Mouse (Mus musculus): ENCODE data around the gene Gm49776.

Gm49776 gene

DNA sequence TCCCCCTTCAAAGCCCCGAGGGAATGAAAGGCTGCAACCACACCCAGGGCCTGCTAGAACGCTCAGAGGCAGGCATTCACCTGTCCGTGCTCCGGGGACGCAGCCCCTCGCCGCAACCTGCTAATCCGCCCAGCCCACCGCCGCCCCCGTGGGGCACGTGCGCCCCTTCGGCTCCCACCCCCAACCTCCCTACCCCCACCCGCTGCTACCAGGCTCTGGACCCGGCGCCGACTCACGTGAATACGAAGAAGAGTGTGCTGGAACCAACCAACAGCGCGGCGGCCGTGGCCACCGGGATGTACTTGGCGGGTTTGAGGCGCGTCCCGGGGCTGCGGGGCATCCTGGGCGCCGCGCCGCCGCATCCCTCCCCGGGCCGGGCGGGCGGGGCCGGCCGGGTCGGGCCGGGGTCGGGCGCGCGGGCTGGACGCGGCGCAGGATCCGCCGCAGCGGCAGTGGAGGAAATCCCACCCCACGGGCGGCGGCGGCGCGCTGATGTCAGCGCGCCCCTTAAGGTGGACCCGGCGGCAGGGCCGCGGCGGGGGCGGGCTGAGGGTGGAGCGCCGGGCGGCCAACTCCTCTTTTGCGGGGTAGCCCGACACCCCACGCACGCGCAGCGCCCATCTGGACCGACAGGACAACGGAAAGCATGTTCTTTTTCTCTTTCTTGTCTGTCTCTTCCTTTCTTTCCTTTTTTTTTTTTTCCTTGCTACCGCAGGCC, 23.3 kb downstream of the Gm49776 start, which contains the start of gene Zdhhc8:
TSS of gene Zdhhc8 (minus strand) at position 466 of the 718 bp plus-strand sequence.
- DNase-seq (ENCODE audit: low spot score), result peak; percentile 86

DNA sequence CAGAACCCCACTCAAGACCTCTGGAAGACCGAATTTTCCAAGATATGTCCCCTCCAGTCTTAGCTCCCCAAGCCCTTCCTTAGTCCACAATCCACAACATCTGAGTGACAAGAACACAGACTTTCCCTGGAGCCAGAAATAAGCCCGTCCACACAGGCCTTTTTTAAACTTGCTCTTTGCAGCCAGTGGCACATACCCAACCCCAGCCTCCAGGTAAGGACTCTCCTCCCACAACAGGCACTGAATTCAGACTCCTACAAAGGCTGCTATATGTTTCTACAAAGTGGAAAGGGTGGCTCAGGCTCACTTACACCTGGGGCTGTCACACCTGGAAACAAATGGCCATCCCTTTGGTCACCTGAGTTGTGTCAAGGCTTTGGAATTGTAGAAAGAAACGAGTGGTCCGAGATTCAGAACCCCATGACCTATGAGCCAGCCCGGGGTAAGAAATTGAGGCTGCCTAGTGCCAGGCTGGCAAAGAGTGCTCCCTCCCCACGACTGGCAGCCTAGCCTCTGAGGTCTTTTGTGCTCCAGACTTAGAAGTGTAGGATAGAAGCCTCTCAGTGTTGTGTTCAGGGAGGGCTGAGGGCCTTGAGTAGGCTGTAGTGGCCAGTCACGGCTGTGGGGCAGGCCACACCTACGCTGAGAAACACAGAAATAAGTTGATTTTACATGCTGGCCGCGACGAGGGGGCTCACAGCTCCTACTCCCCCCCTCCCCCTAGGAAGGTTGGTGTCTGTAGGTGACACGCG, 24.0 kb downstream of the Gm49776 start:
- DNase-seq (ENCODE audit: low spot score), result no peak

DNA sequence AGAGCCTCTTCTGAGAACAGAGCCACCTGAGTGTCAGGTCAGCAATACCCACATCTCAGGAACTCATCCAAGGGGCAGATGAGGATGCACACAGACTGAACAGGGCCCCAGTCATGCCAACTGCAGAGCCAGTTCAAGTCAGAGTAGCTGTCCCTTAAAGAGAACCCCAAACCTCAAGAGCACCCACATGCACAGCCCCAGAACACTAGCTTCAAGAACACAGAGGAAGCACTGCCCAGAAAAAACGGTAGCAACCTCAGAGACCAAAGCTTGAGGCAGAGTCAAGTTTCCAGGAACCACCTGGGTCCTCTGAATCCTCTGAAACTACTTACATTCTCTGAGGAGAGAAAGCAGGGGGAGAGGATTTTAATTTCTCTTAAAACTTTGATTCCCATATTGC, 24.7 kb downstream of the Gm49776 start:
- no peak for DNase-seq (ENCODE audit: low spot score)

DNA sequence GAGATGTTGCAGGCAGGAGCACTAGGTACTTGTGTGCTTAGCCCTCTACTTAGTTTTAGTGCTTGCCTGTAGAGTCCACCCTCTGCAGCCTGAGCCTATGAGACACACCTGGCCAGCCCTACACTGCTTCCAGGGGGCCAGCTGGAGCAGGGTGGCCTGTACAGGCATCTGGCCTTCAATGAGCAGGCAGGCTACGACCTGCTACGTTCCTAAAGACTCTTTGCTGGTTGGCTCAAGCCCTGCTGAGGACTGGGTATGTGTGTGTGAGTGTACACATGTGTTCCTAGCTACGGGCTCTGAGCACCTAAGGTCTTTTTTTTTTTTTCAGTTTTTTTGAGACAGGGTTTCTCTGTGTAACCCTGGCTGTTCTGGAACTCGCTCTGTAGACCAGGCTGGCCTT, 26.7 kb downstream of the Gm49776 start:
- no peak for DNase-seq (ENCODE audit: low spot score)

DNA sequence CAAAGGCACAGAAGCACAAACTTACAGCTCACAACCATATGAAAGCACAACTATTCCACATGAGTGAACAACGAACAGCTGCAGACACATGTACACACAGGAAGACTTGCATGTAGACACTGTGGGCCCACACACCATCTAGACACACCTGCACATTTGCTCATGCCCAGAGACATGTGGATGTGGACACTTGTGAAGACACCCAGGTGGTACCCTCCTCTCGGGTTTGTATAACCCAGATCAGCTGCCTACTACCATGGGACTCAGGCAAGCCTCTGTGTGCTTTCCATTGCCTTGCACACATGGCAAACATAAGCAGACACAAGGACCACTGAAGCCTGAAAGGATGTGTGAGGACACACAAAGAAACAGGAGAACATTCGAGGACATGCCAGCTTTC, 27.1 kb downstream of the Gm49776 start:
- no peak for DNase-seq (ENCODE audit: low spot score)

DNA sequence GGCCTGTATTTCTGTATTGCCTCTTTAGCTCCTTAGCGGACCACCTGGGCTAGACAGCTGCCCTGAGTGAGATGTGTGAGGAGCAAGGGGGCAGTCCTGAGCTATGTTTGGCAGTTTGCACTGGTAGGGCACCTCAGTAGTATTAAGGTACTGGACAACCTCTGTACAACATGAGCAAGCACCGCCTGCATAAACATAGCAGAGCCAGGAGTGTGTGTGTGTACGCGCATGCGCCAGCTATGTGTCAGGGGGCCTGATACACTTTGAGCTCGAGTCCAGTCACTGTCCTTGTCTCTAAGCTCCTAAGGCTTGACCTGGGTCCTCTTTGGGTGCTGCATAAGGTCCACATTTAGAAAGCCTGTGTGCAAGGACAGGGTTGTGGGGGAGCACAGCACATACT, 27.5 kb downstream of the Gm49776 start:
- no peak for DNase-seq (ENCODE audit: low spot score)

DNA sequence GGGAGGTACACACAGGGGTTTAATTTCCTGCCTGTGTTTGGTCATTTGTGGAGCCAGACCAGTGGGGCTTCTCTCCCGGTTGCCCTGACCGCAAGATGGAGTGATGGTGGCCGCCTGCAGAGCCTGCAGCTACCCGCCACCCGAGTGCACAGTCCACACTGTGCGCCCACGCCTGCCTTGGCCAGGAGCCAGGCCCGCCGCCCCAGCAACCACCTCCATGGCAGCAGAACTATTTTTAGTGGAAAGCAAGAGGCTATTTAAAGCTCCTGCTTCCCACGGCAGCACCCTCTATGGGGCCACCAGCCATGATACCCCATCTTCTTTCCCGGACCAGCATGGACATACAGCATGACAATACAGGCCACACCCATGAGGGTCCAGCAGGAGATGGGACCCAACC, 28.5 kb downstream of the Gm49776 start:
- DNase-seq (ENCODE audit: low spot score), result peak; percentile 71

DNA sequence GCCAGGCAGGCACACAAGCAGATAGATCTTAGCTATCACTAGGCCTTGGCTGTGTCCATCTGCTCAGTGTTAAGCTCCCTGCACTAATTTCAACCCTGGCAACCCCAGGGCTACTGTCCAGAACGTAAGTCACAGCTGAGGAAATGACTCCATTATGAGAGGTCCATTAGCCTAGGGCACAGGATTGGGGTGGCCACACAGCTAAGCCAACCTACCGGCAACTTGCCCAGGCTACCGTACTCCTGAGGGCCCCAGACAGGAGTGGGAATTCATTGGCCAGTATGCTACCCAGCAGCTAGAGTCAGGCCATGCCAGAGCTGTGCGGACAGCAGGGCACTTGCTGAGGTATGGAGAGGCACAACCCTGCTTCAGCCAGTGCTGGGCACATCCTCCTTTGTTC, 29.3 kb downstream of the Gm49776 start:
- no peak for DNase-seq (ENCODE audit: low spot score)

DNA sequence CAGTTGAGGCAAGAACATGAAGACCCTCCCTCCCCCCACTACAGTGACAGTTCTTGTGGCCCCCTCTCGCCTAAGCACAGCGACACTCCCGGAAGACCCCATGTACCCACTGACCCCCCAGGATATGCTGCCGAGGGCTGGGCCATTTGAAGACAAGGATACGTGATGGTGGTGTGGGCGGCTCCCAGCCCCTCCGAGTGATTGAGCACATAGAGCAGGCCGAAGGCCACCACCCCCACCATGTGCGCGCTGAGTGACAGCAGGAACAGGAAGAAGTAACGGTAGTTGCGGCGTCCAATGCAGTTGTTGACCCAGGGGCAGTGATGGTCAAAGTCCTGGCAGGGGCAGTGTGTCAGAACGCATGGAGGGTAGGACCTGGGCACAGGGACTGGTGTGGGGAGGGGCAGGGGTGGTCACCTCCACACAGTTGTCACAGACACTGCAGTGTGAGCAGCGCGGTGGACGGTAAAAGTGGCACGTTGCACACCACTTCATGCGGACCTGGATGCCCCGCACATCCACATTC, 30.2 kb downstream of the Gm49776 start:
- DNase-seq (ENCODE audit: low spot score), result no peak

DNA sequence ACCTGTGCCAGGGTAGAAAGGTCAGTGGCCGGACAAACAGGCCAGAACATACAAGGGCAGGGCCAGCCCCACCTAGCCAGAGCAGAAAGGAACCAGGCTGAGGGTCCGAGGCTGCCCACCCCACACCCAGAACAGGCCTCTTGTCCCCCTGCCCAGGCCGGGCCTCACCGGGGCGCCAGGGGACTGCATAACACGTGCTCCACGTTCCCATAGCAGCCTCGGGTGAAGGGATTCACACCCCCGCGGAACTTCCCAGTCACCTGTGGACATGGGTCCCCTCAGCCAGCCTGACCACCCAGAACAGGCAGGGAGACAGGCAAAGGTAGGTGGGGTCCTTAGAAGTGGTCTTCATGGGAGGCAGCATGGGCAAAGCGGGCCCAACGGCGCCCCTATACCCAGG, 30.9 kb downstream of the Gm49776 start:
- no peak for DNase-seq (ENCODE audit: low spot score)

DNA sequence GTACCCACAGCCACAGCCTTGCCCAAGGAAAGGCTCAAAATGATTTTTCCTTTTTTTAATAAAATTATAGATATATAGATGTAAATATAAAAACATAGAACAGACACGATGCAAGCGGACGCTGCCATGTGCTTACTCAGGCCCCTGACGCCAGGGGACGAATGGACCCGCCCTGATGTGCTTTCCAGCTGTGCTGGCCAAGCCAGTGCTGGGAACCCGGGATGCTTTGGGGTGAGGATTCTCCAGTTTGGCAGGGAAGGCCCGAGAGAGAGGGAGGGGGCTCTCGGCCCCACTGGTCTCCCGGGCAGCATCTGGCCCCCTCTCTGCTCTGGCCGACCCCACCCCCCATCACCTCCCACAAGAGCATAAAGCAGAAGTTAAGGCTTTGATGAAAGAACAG, 35.9 kb downstream of the Gm49776 start:
- DNase-seq (ENCODE audit: low spot score), result no peak

DNA sequence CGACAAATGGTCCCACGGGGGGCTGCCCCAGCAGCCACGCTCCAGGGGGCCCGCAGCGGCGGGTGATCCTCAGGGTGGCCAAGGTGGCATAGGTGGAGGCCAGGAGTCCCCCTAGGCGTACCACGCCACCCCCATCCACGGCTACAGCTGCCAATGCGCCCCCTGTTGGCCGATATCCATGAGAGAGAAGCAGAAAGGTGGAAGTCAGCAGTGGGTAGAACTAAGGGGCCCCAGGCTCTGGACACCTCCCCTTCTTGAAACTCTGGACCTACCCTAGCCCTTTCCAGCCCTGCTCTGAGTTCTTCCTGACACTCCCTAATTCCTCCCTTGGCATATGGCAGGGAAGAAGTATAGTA, 36.6 kb downstream of the Gm49776 start:
- DNase-seq (ENCODE audit: low spot score), result peak; percentile 57

DNA sequence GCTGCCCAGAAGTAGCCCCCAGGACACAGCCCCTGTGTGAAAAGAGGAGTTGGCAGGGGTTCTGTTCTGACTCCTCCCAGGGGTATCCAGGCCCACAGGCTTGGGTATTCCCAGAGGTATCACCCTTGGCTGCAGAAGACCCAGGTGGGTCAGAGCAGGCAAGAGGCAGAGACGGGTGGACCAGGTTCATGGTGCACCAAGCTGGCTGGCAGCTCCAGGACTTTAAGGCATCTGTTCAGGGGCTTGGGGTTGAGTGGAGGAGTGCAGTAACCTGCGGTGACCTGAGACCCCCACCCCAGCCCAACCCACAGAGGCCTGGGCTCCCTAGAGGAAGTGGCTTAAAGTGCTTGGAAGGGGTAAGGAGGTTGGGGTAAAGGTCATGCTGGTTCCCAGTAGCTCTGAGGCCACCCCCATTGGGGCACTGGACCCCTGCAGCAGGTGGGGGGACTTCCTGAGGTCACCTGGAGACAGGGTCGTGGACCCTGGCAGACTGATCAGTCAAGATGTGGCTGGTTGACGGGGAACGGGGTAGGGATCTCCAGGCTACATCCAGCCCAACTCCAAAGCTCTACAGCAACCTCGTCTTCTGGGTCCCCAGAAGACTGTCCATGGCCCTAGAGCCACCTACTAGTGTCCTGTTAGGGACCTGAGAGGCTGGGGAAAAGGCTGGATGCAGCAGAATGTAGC, 37.1 kb downstream of the Gm49776 start:
- no peak for DNase-seq (ENCODE audit: low spot score)

DNA sequence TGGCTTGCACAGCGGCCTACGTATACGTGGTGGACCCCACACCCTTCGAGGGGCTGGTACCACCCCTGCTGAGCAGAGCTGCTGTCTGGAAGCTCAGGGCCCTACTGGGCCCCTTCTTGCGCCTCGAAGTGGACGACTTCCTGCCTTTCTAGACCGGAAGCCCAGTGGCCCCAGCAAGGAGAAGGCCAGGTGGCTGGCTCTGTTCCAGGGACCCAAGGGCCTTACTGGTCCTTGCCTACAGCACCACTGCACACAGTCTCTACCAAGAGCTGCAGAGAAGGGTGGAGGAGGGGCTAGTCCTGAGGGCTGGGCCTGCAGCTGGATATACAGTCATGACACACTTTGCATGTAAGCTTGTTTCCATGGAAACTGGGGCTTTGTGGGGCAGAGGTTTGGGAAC, 38.1 kb downstream of the Gm49776 start:
- peak; percentile 66 for DNase-seq (ENCODE audit: low spot score)

DNA sequence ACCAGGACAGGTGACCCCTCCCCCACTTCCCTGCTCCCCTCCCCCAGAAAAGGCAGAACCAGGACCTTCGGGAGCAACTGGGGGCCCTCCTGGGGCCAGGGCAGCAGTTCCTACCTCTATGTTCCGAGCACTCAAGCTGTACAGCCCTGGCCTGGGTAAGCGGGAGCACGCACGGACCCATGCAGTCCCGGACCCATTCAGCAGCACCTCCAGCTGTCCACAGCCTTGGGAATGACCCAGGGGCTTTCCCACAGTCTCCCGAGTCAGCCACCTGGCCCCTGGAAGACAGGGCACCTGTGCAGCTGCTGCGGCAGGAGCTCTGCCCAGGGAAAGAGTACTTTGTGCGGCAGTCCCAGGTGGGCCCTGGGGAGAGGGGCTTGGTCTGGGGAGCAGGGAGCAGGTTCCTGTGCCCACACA, 39.5 kb downstream of the Gm49776 start:
- DNase-seq (ENCODE audit: low spot score), result no peak

DNA sequence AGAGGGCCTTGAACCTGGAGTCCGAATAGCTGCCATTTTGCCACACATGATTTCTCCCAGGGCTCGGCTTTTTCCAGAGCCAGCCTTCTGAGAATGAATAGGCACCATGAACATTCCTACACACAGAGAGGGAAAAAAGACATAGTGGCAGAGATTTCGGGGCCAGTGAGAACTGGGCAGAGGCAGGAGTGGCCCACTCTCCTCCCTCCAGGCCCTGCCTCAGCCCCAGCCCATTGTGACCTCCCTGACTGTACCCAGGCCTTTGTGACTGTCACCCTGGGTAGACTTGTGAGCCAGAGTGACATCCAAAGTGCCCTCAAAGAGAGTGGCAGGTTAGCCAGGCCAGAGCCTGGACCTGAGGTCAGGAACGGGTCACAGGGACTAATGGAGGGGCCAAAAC, 40.5 kb downstream of the Gm49776 start, which contains the start of gene Ccdc188:
TSS of gene Ccdc188 (plus strand) at position 301 of the 400 bp plus-strand sequence.
- DNase-seq (ENCODE audit: low spot score), result no peak

DNA sequence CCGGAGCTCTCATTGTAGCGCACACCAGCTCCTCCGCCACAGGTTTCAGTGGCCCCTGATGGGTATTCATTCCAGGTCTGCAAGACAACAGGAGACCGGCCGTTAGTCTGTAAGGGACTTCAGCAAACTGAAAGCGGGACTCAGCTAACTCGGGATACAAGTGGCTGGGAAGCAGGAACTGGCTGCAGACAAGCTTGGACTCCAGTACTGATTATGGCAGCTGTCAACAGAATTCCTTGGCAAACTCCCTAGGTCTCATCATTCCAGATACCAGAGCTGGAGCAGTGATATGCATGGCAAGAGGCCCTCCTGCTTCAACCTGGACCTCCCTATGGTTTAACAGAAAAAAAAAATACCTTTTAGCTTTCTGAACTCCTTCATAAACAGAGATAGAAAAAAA, 43.3 kb downstream of the Gm49776 start:
- DNase-seq (ENCODE audit: low spot score), result no peak

DNA sequence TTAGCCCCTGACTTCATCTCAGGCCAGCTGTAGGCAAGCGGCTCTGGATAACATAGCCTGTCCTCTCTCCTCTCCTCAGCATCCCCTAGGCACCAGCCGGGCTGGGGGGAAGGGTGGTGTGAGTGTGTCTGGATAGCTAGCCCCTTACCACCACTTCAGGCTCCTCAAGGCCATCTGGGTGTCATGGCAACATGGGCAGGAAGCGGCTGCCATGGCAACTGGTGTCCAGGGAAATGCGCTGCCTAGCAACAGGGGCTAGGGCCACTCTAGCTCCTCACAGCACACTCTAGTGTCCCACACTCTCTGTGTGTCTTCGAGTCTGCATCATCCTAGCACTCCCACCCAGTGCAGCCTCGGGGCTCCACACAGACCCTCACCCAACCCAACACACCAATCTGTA, 44.4 kb downstream of the Gm49776 start:
- no peak for DNase-seq (ENCODE audit: low spot score)

DNA sequence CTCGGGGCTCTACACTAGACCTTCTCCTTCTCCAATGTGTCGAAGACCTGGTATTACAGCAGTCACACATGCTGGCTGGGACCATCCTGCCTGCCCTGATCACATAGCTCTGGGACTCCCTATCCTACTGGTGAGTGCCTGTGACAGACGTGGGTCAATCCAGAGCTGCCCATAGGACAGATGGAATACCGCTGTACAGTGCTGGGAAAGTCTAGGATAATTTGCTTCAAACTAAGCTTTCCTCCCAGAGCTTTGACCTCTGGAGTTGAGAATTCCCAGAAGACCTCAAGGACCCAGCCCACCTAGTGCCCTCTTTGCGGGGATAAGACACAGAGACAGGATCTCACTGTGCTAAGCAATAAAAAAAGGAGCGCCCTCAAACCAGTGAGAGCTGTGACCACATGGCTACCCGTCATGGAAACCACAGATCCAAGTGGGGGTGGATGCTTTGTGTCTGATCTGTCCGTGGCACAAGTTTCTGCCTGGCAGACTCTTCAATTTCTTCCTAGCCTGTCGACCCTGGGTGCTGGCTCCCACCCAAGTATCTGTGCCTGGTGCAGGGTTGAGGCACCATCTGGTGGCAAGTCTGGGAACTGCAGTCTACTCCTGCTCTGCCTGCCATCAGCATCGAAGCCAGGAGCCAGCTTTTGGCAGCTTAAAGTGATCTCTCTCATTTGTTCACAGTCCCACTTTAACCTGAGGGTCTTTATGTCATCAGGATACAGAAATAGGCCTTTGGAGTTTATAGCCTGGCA, 46.5 kb downstream of the Gm49776 start:
- DNase-seq (ENCODE audit: low spot score), result peak; percentile 97

DNA sequence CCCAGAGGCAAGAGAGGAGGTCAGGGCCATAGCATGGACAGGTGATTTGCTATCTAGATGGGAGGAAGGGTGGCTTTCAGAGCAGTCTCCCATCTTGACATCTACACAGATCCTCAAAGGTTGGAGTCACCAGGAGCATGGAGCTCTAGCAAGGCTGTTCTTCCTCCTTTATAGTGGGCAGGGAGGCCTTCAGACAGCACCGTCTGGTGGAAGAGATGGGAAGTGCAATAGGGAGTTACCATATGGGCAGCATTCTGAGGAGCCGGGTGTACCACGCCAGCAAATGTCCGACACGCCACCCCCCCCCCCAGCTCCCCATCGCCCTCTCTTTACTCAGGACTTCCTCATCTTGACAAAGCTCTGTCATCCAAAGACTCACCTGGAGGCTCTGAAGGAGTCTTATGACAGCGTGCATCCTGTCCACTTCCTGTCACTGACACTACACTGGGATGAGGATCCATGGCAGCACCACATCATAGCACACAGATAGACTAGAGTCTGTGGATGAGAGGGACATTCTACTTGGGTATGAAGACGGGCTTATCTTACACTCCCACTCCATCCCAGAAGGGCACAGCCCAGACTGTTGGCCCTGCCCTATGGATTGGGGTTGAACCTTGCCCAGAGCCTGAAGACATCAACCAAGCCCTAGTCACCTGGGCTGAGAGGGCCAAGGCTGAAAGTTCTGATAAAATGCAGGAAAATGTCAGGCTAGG, 47.3 kb downstream of the Gm49776 start:
- DNase-seq (ENCODE audit: low spot score), result peak; percentile 84

DNA sequence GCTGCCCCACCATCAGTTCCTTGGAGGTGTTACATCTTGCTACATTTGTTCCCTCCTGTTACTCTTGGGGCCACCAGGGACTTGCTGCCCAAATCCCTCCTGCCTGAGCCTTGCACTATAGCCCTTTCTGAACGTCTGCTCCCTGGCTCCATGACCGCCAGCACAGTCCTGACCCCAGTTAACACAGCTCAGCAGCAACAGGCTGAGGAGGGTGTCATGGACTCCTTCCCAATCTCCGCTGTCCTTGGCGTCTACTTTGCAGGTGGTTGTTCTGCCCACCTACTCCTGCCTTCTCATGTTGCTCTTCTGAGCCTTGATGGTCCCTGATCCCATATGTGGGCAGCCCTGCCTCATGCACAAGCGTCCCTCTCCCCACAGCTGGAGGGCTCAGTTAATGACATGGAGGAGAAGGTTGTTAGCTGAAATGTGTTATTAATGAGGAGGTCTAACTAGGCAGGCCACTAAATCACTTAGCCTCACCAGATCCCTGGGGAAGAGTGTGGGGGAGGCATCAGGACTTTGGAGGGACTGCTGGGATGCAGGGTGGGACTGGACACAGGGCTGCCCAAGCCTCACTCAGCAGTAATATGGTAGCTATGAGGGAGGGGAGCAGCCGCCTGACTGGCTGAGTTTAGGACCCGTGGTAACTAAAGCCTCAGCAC, 54.6 kb downstream of the Gm49776 start:
- no peak for DNase-seq (ENCODE audit: low spot score)
